Mouse (Mus musculus) limb, embryonic 10.5 days (tissue): ENCODE data around the gene Relb. TPM values are rescaled to one million over a fixed set of nuclear protein-coding genes. Genes with fewer than 3 reads are reported as not detected.
A peak's percentile ranks its signal among the peaks of the same experiment; 100 is the strongest.

Source experiments
- DNase-seq: peaks from one replicate; pipeline ENCODE4 v3.0.0-alpha.2; 2017; ENCODE audit warnings: low spot score
- H3K27ac ChIP-seq: fragments of 300-500 bp; sonication (generic); 2 replicates; pipeline ENCODE4 v1.5.1; 2016; ENCODE audit warnings: mild to moderate bottlenecking
- H3K27me3 ChIP-seq: fragments of 300-500 bp; sonication (generic); 2 replicates; pipeline ENCODE4 v1.6.1; 2016; ENCODE audit warnings: low read depth, mild to moderate bottlenecking; ENCODE audit not compliant: poor library complexity, severe bottlenecking
- H3K36me3 ChIP-seq: fragments of 300-500 bp; sonication (generic); 2 replicates; pipeline ENCODE4 v1.6.1; 2016; ENCODE audit warnings: mild to moderate bottlenecking, moderate library complexity
- H3K4me1 ChIP-seq: fragments of 300-500 bp; sonication (generic); 2 replicates; pipeline ENCODE4 v1.6.1; 2016
- H3K4me3 ChIP-seq: fragments of 300-500 bp; sonication (generic); 2 replicates; pipeline ENCODE4 v1.5.1; 2016; ENCODE audit warnings: mild to moderate bottlenecking, moderate library complexity
- H3K9me3 ChIP-seq: fragments of 300-500 bp; sonication (generic); replicated peaks from 2 replicates; pipeline ENCODE4 v1.6.1; 2016; ENCODE audit warnings: mild to moderate bottlenecking
- WGBS: fragments of 180-500 bp; shearing (Covaris S2); methylation state at CpG from one replicate; pipeline ENCODE4 v1.1.7; 2016; 5-methylcytosine and 5-hydroxymethylcytosine counted together
- polyA plus RNA-seq: library from polyadenylated mRNA; unstranded; fragments of >200 nt; fragmentation: Nextera tagmentation; extraction: Ambion mirVana; gene quantifications from 2 replicates; pipeline ENCODE4 v1.2.1, GENCODE M21; 2016

The Relb gene
- polyA plus RNA-seq, 1 experiment from 2014 or later = 4.2 TPM

- Histone ChIP-seq H3K4me3 (peak overlapping the region; percentile 100), H3K4me1 (peaks cover 20% of the 10 kb centered on the region), H3K9me3 (no peaks in the 10 kb centered on the region), H3K27ac (peak overlapping the region; percentile 93; the same call in 1 of the 2 replicates), H3K27me3 (no peaks in the 10 kb centered on the region), H3K36me3 (peaks cover 39% of the 10 kb centered on the region)
- DNase-seq = no peak
- whole genome bisulfite sequencing = 12% methylated on average over 8 of the region's 8 CpGs
Observed at GRCm38 (mm10) chr7:19663940-19664339, 34.7 kb upstream of the Relb start.

- H3K9me3 ChIP-seq = no peaks in the 10 kb centered on the region
- no peaks in the 10 kb centered on the region for H3K4me1 ChIP-seq
- no peak overlapping the region for H3K27ac ChIP-seq
- no peak overlapping the region for H3K4me3 ChIP-seq
- WGBS = 92% methylated on average over 2 of the region's 2 CpGs
- H3K36me3 ChIP-seq = peaks cover 94% of the 10 kb centered on the region
- H3K27me3 ChIP-seq = no peaks in the 10 kb centered on the region
- DNase-seq = no peak
Observed at GRCm38 (mm10) chr7:19652614-19653013, 23.4 kb upstream of the Relb start.

GRCm38 (mm10) chr7:19651063-19651786, 22.0 kb upstream of the Relb start:
- no peak for DNase-seq
- Histone ChIP-seq H3K27ac (no peak overlapping the region), H3K9me3 (no peaks in the 10 kb centered on the region), H3K36me3 (peaks cover 97% of the 10 kb centered on the region), H3K4me1 (no peaks in the 10 kb centered on the region), H3K27me3 (no peaks in the 10 kb centered on the region), H3K4me3 (no peak overlapping the region)
- 93% methylated on average over 6 of the region's 6 CpGs for whole genome bisulfite sequencing

- Histone ChIP-seq H3K27me3 (no peaks in the 10 kb centered on the region), H3K4me3 (no peak overlapping the region), H3K4me1 (no peaks in the 10 kb centered on the region), H3K9me3 (no peaks in the 10 kb centered on the region), H3K36me3 (peaks cover 99% of the 10 kb centered on the region), H3K27ac (no peak overlapping the region)
- 94% methylated on average over 4 of the region's 4 CpGs for WGBS
- no peak for DNase-seq
Observed at GRCm38 (mm10) chr7:19641223-19641622, 12.0 kb upstream of the Relb start.

- Histone ChIP-seq H3K27ac (no peak overlapping the region), H3K4me1 (no peaks in the 10 kb centered on the region), H3K4me3 (no peak overlapping the region), H3K9me3 (no peaks in the 10 kb centered on the region), H3K36me3 (peaks cover 87% of the 10 kb centered on the region), H3K27me3 (no peaks in the 10 kb centered on the region)
- WGBS = 91% methylated on average over 11 of the region's 11 CpGs
- DNase-seq = no peak
Observed at GRCm38 (mm10) chr7:19635074-19635827, 6.0 kb upstream of the Relb start.

- Histone ChIP-seq H3K27me3 (no peaks in the 10 kb centered on the region), H3K27ac (no peak overlapping the region), H3K4me3 (no peak overlapping the region), H3K9me3 (no peaks in the 10 kb centered on the region), H3K4me1 (peaks cover 2% of the 10 kb centered on the region; the same call in 1 of the 2 replicates), H3K36me3 (peaks cover 80% of the 10 kb centered on the region)
- WGBS = 100% methylated on average over 2 of the region's 2 CpGs
- DNase-seq = no peak
Observed at GRCm38 (mm10) chr7:19634591-19634990, 5.4 kb upstream of the Relb start.

GRCm38 (mm10) chr7:19633855-19634254, 4.6 kb upstream of the Relb start:
- peaks cover 73% of the 10 kb centered on the region for H3K36me3 ChIP-seq
- H3K4me3 ChIP-seq = no peak overlapping the region
- DNase-seq = no peak
- WGBS = 94% methylated on average over 15 of the region's 15 CpGs
- H3K9me3 ChIP-seq = no peaks in the 10 kb centered on the region
- peaks cover 8% of the 10 kb centered on the region for H3K4me1 ChIP-seq
- H3K27ac ChIP-seq = no peak overlapping the region
- no peaks in the 10 kb centered on the region for H3K27me3 ChIP-seq

GRCm38 (mm10) chr7:19633197-19633596, 4.0 kb upstream of the Relb start:
- no peak overlapping the region for H3K4me3 ChIP-seq
- H3K9me3 ChIP-seq = no peaks in the 10 kb centered on the region
- no peak for DNase-seq
- no peak overlapping the region for H3K27ac ChIP-seq
- H3K36me3 ChIP-seq = peaks cover 66% of the 10 kb centered on the region
- peaks cover 15% of the 10 kb centered on the region for H3K4me1 ChIP-seq
- no peaks in the 10 kb centered on the region for H3K27me3 ChIP-seq
- 92% methylated on average over 17 of the region's 17 CpGs for WGBS

- peaks cover 16% of the 10 kb centered on the region for H3K4me1 ChIP-seq
- no peaks in the 10 kb centered on the region for H3K27me3 ChIP-seq
- no peaks in the 10 kb centered on the region for H3K9me3 ChIP-seq
- no peak overlapping the region for H3K27ac ChIP-seq
- H3K4me3 ChIP-seq = no peak overlapping the region
- peaks cover 61% of the 10 kb centered on the region for H3K36me3 ChIP-seq
- DNase-seq = no peak
Observed at GRCm38 (mm10) chr7:19632720-19633119, 3.5 kb upstream of the Relb start.

- Histone ChIP-seq H3K27ac (no peak overlapping the region), H3K9me3 (no peaks in the 10 kb centered on the region), H3K27me3 (no peaks in the 10 kb centered on the region), H3K4me3 (no peak overlapping the region), H3K4me1 (peaks cover 16% of the 10 kb centered on the region), H3K36me3 (peaks cover 57% of the 10 kb centered on the region)
- no peak for DNase-seq
Observed at GRCm38 (mm10) chr7:19632275-19632674, 3.0 kb upstream of the Relb start.

GRCm38 (mm10) chr7:19628536-19629360, 490 bp downstream of the Relb start:
- peaks cover 16% of the 10 kb centered on the region for H3K4me1 ChIP-seq
- peak overlapping the region; percentile 75 for H3K27ac ChIP-seq
- H3K4me3 ChIP-seq = peak overlapping the region; percentile 78
- H3K9me3 ChIP-seq = no peaks in the 10 kb centered on the region
- H3K27me3 ChIP-seq = no peaks in the 10 kb centered on the region
- whole genome bisulfite sequencing = 2% methylated on average over 57 of the region's 57 CpGs
- DNase-seq = peak; percentile 93
- H3K36me3 ChIP-seq = peaks cover 22% of the 10 kb centered on the region

- no peaks in the 10 kb centered on the region for H3K27me3 ChIP-seq
- WGBS = 15% methylated on average over 17 of the region's 17 CpGs
- no peaks in the 10 kb centered on the region for H3K9me3 ChIP-seq
- no peak for DNase-seq
- peak overlapping the region; percentile 75 for H3K27ac ChIP-seq
- H3K36me3 ChIP-seq = peaks cover 16% of the 10 kb centered on the region
- H3K4me3 ChIP-seq = peak overlapping the region; percentile 78
- peaks cover 16% of the 10 kb centered on the region for H3K4me1 ChIP-seq
Observed at GRCm38 (mm10) chr7:19628192-19628535, 1.1 kb downstream of the Relb start.

- H3K4me1 ChIP-seq = peaks cover 16% of the 10 kb centered on the region
- whole genome bisulfite sequencing = 71% methylated on average over 3 of the region's 3 CpGs
- DNase-seq = no peak
- no peaks in the 10 kb centered on the region for H3K9me3 ChIP-seq
- peak overlapping the region; percentile 78 for H3K4me3 ChIP-seq
- peaks cover 11% of the 10 kb centered on the region for H3K36me3 ChIP-seq
- no peak overlapping the region for H3K27ac ChIP-seq
- no peaks in the 10 kb centered on the region for H3K27me3 ChIP-seq
Observed at GRCm38 (mm10) chr7:19627721-19628120, 1.5 kb downstream of the Relb start.
